Mouse (Mus musculus) testis, adult 2 months (tissue): Measurements from ENCODE around the gene Rnf24. TPM values are rescaled to one million over a fixed set of nuclear protein-coding genes. Genes with fewer than 3 reads are reported as not detected.
A peak's percentile ranks its signal among the peaks of the same experiment; 100 is the strongest.
"Not testable (repeated sequence)": the region's sequence is repeated elsewhere in the genome, so short reads cannot be mapped to it uniquely, and the experiment has no call there.

Experiments used
- H3K27ac ChIP-seq: fragments of 200-500 bp; 2 replicates; pipeline ENCODE4 v1.5.1; 2012; ENCODE audit warnings: low read depth, low read length; ENCODE audit not compliant: control insufficient read depth, insufficient read depth
- H3K27me3 ChIP-seq: fragments of 200-500 bp; 2 replicates; pipeline ENCODE4 v1.6.1; 2012; ENCODE audit warnings: mild to moderate bottlenecking, low read length, moderate library complexity; ENCODE audit not compliant: control insufficient read depth, insufficient read depth
- H3K36me3 ChIP-seq: fragments of 200-500 bp; 2 replicates; pipeline ENCODE4 v1.6.1; 2012; ENCODE audit warnings: mild to moderate bottlenecking, low read length; ENCODE audit not compliant: control insufficient read depth, insufficient read depth
- H3K4me1 ChIP-seq: fragments of 200-500 bp; 2 replicates; pipeline ENCODE4 v1.6.1; 2012; ENCODE audit warnings: low read length; ENCODE audit not compliant: control insufficient read depth, insufficient read depth
- H3K4me3 ChIP-seq: fragments of 200-500 bp; 2 replicates; pipeline ENCODE4 v1.5.1; 2012; ENCODE audit warnings: low read depth, mild to moderate bottlenecking, low read length, moderate library complexity, mixed read lengths; ENCODE audit not compliant: control insufficient read depth
- CTCF ChIP-seq: fragments of 200-500 bp; IDR thresholded peaks from 2 replicates; pipeline ENCODE4 v1.5.1; 2012; ENCODE audit warnings: low read depth, mild to moderate bottlenecking, inconsistent platforms, low read length, moderate library complexity; ENCODE audit not compliant: control insufficient read depth, insufficient read depth, insufficient replicate concordance
- POLR2A ChIP-seq: fragments of 200-500 bp; IDR thresholded peaks from 2 replicates; pipeline ENCODE4 v1.6.1; 2012; ENCODE audit warnings: low read depth, mild to moderate bottlenecking, inconsistent platforms, low read length, moderate library complexity; ENCODE audit not compliant: control insufficient read depth
- polyA plus RNA-seq: library from polyadenylated mRNA; depleted of rRNA; stranded (reverse); fragments of >200 nt; gene quantifications from 2 replicates; pipeline ENCODE4 v1.2.3, GENCODE M21; 2012

Rnf24 gene
- polyA plus RNA-seq, 1 experiment = 55.4 TPM

DNA sequence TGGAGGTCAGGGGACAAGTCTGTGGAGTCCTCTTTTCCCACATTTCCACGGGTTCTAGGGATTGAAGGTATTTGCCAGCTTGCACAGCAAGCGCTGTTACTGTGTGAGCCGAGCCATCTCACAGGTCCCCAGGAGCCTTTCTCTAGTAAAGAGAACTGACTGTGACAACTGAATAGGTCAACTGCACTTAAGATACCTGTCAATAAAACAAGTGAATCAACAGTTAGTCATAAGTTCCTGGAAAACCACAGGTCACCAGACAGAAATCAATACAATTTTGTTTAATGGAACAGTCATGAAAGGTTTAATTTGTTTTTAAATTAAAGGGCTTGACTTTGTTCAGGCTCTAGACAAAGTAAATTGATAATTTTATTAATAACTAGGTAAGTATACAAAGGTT lies 22.1 kb downstream of the Rnf24 start:
- TF ChIP-seq POLR2A (no peak), CTCF (no peak)
- Histone ChIP-seq H3K36me3 (no peaks in the 10 kb centered on the region), H3K4me1 (no peaks in the 10 kb centered on the region), H3K27me3 (no peaks in the 10 kb centered on the region), H3K27ac (no peak overlapping the region), H3K4me3 (no peak overlapping the region)

DNA sequence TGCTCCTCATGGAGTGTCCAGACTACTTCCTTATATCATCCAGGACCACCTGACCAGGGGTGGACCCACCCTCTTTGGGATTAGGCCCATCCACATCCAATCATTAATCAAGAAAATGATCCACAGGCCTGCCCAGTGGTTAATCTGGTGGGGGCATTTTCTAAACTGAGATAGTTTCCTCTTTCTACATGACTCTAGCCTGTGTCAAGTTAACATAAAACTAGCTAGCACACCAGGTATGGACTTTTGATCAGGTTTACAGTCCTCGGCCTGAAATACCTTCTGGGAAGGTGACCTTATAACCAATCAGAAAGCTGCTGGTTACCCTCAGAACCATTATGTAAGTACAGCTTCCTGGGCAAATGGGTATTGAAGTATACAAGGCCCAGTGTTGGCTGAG lies 23.7 kb downstream of the Rnf24 start:
- no peak for TF ChIP-seq CTCF
- TF ChIP-seq POLR2A = no peak
- no peak overlapping the region for H3K4me3 ChIP-seq
- H3K27ac ChIP-seq = no peak overlapping the region
- no peaks in the 10 kb centered on the region for H3K36me3 ChIP-seq
- no peaks in the 10 kb centered on the region for H3K27me3 ChIP-seq
- no peaks in the 10 kb centered on the region for H3K4me1 ChIP-seq

DNA sequence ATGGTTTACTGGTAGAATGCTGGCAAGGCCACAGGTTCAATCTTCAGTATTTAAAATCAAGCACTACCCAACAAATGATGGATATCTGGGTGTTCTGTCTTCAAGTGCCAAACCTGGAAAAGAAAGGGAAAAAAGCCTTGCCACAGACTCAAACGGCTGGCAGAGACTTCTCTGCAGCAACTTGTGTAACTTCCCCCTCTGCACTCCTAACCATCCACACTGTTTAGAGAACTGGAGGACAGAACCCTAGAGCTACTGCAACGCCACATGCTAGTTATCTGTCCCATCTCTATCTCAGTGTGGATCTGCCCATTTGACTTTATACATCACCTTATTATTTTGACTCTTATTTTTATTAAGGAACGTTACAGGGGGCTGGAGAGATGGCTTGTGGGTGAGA lies 26.6 kb downstream of the Rnf24 start:
- no peaks in the 10 kb centered on the region for H3K36me3 ChIP-seq
- no peaks in the 10 kb centered on the region for H3K4me1 ChIP-seq
- no peak for TF ChIP-seq CTCF
- no peak overlapping the region for H3K4me3 ChIP-seq
- H3K27ac ChIP-seq = 0 out of 2 replicates have a peak overlapping the region, but pooled peaks have one; percentile 4
- H3K27me3 ChIP-seq = no peaks in the 10 kb centered on the region

DNA sequence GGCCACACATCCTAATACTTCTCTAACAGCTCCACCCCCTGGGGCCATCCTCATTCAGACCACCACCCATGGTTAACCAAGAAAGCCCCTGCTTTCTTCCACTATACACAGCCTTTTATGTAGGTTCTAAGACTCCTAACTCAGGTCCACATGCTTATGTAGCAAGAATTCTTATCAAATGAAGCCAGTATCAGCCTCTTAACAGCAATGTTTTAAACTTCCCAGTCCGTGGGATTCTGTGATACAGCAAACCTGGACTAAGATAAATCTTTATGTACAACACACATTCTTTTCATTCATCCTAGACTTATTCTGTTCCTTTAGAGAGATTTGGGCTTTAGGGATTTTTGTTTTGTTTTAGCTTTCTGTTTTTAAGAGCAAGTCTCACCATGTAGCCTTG lies 29.0 kb downstream of the Rnf24 start:
- Histone ChIP-seq H3K27ac (no peak overlapping the region), H3K27me3 (no peaks in the 10 kb centered on the region), H3K36me3 (no peaks in the 10 kb centered on the region), H3K4me3 (no peak overlapping the region), H3K4me1 (no peaks in the 10 kb centered on the region)
- TF ChIP-seq CTCF (no peak), POLR2A (no peak)

DNA sequence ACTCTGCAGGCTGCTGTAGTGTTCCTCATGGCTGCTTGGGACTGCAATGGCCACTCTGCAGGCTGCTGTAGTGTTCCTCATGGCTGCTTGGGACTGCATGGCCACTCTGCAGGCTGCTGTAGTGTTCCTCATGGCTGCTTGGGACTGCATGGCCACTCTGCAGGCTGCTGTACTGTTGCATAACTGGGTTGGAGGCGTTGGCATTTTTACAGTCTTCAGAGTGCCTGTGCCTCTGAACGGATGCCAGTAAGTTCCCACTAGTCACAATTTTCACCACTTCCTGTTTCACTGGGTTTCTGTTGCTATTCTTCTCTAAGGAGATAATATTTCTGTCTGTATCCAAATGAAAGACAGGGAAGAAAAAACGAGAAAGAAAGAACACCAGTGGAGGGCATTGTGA lies 31.5 kb downstream of the Rnf24 start:
- not testable (repeated sequence) for H3K27ac ChIP-seq, H3K36me3 ChIP-seq

DNA sequence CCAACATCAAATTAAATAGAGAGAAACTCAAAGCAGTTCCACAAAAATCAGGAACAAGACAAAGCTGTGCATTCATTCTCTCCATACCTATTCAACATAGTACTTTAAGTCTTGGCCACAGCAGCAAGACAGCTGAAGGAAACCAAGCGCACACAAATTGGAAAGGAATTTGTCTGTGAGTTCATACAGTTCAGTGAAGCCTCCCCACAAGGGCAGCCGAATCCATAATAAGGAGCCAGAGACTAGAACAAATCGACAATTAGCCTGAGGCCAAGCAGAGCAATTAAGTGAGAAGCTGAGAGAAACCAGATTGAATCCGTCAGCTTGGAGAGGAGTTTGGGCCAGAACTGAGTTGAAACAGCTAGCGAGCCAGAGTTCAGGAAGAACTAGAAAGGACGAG lies 33.3 kb downstream of the Rnf24 start:
- Histone ChIP-seq H3K36me3 (no peaks in the 10 kb centered on the region), H3K27me3 (no peaks in the 10 kb centered on the region)
- TF ChIP-seq POLR2A (no peak), CTCF (no peak)

More for the DNA sequence above, 31.5 kb downstream of the Rnf24 start:
- not testable (repeated sequence) for H3K4me1 ChIP-seq, H3K4me3 ChIP-seq, H3K27me3 ChIP-seq

DNA sequence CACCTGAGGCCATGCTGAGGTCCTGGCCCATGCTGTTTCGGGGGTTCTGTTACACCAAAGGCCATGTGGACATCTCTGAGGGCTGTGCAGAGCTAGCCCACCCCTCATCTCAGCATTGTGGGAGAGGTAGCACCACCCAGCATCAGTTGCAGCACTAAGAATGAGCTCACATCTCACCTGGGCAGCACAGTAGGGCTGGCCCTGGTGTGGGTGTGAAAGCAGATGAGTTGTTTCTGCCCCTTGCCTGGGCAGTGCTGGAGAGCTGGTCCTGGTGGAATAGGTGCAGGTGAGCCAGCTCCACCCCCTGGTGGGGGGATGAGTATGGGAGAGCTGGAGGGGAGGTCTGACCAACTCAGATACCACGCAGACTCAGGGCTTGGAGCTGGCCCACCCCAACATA lies 36.5 kb downstream of the Rnf24 start:
- Histone ChIP-seq H3K27me3 (no peaks in the 10 kb centered on the region), H3K27ac (no peak overlapping the region), H3K4me1 (no peaks in the 10 kb centered on the region), H3K4me3 (no peak overlapping the region), H3K36me3 (no peaks in the 10 kb centered on the region)
- TF ChIP-seq CTCF = no peak
- TF ChIP-seq POLR2A = no peak

More for the DNA sequence above, 33.3 kb downstream of the Rnf24 start:
- no peak overlapping the region for H3K4me3 ChIP-seq
- H3K27ac ChIP-seq = no peak overlapping the region
- no peaks in the 10 kb centered on the region for H3K4me1 ChIP-seq

DNA sequence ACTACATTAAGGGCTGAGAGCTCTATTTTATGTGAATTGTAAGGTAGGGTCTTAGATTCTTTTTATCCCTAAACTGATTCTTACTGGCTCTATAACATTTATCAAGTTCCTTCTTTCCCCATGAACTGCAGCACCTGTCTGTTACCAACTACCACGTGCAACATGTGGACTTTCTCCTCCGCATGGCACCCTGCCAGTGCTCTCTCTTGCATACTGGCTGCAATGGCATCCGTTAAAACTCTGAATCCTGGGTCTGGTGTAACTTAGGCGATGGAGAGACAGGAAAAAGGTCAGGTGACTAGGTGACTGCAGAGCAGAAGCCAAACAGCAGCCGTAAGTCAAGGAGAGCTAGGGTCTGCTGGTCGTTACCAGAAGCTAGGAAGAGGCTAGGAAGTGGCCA lies 43.4 kb downstream of the Rnf24 start:
- TF ChIP-seq POLR2A (no peak), CTCF (no peak)
- Histone ChIP-seq H3K4me3 (no peak overlapping the region), H3K27me3 (no peaks in the 10 kb centered on the region), H3K36me3 (no peaks in the 10 kb centered on the region; the same call in 1 of the 2 replicates), H3K27ac (no peak overlapping the region), H3K4me1 (no peaks in the 10 kb centered on the region)

DNA sequence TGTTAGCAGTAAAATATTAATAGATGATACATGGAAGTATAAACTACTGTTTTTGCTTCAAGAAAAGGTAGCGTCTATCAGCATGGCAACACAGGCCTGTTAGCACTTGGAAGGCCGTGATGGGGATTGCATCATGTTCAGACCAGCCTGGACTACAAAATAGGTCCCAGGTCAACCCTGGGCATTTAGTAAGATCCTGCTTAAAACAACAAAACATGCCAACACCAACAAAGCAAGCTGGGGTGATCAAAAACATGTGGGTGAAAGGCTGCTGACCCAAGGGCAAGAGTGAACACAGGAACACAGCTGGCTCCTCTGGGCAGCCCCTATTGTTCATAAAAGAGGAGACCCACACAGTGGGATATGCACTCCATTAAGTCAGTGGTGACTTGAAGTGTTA lies 44.9 kb downstream of the Rnf24 start:
- TF ChIP-seq POLR2A = no peak
- TF ChIP-seq CTCF = no peak
- no peaks in the 10 kb centered on the region; the same call in 1 of the 2 replicates for H3K36me3 ChIP-seq
- no peaks in the 10 kb centered on the region for H3K4me1 ChIP-seq
- no peaks in the 10 kb centered on the region for H3K27me3 ChIP-seq
- H3K4me3 ChIP-seq = no peak overlapping the region
- H3K27ac ChIP-seq = no peak overlapping the region
